Mouse (Mus musculus) neural tube, embryonic 15.5 days (tissue): ENCODE measurements around the gene Sez6l2. TPM values are rescaled to one million over a fixed set of nuclear protein-coding genes. Genes with fewer than 3 reads are reported as not detected.
A peak's percentile ranks its signal among the peaks of the same experiment; 100 is the strongest.

ENCODE experiments used
- ATAC-seq: fragments of 200-750 bp; cut with Nextera tagmentation; 2 replicates; pipeline ENCODE4 v1.8.0; 2017; ENCODE audit warnings: mild to moderate bottlenecking, moderate TSS enrichment, moderate library complexity; ENCODE audit not compliant: low FRiP score
- H3K27ac ChIP-seq: fragments of 300-500 bp; sonication (generic); replicated peaks from 2 replicates; pipeline ENCODE4 v1.5.1; 2015; ENCODE audit warnings: mild to moderate bottlenecking, inconsistent platforms
- H3K27me3 ChIP-seq: fragments of 300-500 bp; sonication (generic); replicated peaks from 2 replicates; pipeline ENCODE4 v1.6.1; 2015; ENCODE audit warnings: inconsistent platforms
- H3K36me3 ChIP-seq: fragments of 300-500 bp; sonication (generic); 2 replicates; pipeline ENCODE4 v1.6.1; 2015; ENCODE audit warnings: inconsistent platforms
- H3K4me1 ChIP-seq: fragments of 300-500 bp; sonication (generic); 2 replicates; pipeline ENCODE4 v1.6.1; 2015; ENCODE audit warnings: inconsistent platforms
- H3K4me2 ChIP-seq: fragments of 300-500 bp; sonication (generic); 2 replicates; pipeline ENCODE4 v1.6.1; 2015; ENCODE audit warnings: inconsistent platforms, mild to moderate bottlenecking, moderate library complexity
- H3K4me3 ChIP-seq: fragments of 300-500 bp; sonication (generic); replicated peaks from 2 replicates; pipeline ENCODE4 v1.5.1; 2015; ENCODE audit warnings: mild to moderate bottlenecking, inconsistent platforms
- H3K9ac ChIP-seq: fragments of 300-500 bp; sonication (generic); replicated peaks from 2 replicates; pipeline ENCODE4 v1.6.1; 2015; ENCODE audit warnings: mild to moderate bottlenecking, inconsistent platforms
- H3K9me3 ChIP-seq: fragments of 300-500 bp; sonication (generic); replicated peaks from 2 replicates; pipeline ENCODE4 v1.6.1; 2016; ENCODE audit warnings: inconsistent platforms
- WGBS: fragments of 180-500 bp; shearing (Covaris S2); methylation state at CpG from one replicate; pipeline ENCODE4 v1.1.7; 2015; ENCODE audit warnings: mixed read lengths; 5-methylcytosine and 5-hydroxymethylcytosine counted together
- polyA plus RNA-seq: library from polyadenylated mRNA; unstranded; fragments of >200 nt; fragmentation: Nextera tagmentation; extraction: Ambion mirVana; gene quantifications from 2 replicates; pipeline ENCODE4 v1.2.1, GENCODE M21; 2015

Sez6l2 gene
- polyA plus RNA-seq, 1 experiment from 2014 or later: 56.9 TPM

- H3K27me3 ChIP-seq: no peaks in the 10 kb centered on the region
- H3K4me2 ChIP-seq: peak within 1 kb of the TSS; percentile 88
- peak; percentile 86 for ATAC-seq
- H3K27ac ChIP-seq: peak within 1 kb of the TSS; percentile 98
- H3K36me3 ChIP-seq: peaks cover 29% of the 10 kb centered on the region
- H3K9me3 ChIP-seq: no peaks in the 10 kb centered on the region
- peak within 1 kb of the TSS; percentile 68 for H3K4me3 ChIP-seq
- H3K9ac ChIP-seq: peak within 1 kb of the TSS; percentile 92
- H3K4me1 ChIP-seq: peaks cover 81% of the 10 kb centered on the region
- 3% methylated on average over 39 of the region's 39 CpGs for whole genome bisulfite sequencing
Measured at GRCm38 (mm10) chr7:127016971-127017949, 66.9 kb downstream of the Sez6l2 start, which contains the start of gene Pagr1a. Pagr1a (minus strand) TSS chr7:127017352.

GRCm38 (mm10) chr7:127017950-127018345, 67.6 kb downstream of the Sez6l2 start:
- H3K9me3 ChIP-seq: no peaks in the 10 kb centered on the region
- H3K27me3 ChIP-seq: no peaks in the 10 kb centered on the region
- peak overlapping the region; percentile 68 for H3K4me3 ChIP-seq
- H3K4me2 ChIP-seq: peak overlapping the region; percentile 88
- peak overlapping the region; percentile 92; the same call in 1 of the 2 replicates for H3K9ac ChIP-seq
- peaks cover 88% of the 10 kb centered on the region for H3K4me1 ChIP-seq
- ATAC-seq: no peak
- 62% methylated on average over 6 of the region's 6 CpGs for WGBS
- H3K36me3 ChIP-seq: peaks cover 34% of the 10 kb centered on the region
- H3K27ac ChIP-seq: peak overlapping the region; percentile 98

GRCm38 (mm10) chr7:127018416-127019305, 68.3 kb downstream of the Sez6l2 start:
- H3K36me3 ChIP-seq: peaks cover 32% of the 10 kb centered on the region
- H3K9me3 ChIP-seq: no peaks in the 10 kb centered on the region
- peak overlapping the region; percentile 88 for H3K4me2 ChIP-seq
- H3K4me3 ChIP-seq: peak overlapping the region; percentile 68; the same call in 1 of the 2 replicates
- peaks cover 90% of the 10 kb centered on the region for H3K4me1 ChIP-seq
- ATAC-seq: no peak
- H3K27ac ChIP-seq: peak overlapping the region; percentile 98
- H3K9ac ChIP-seq: peak overlapping the region; percentile 92
- WGBS: 88% methylated on average over 15 of the region's 15 CpGs
- H3K27me3 ChIP-seq: no peaks in the 10 kb centered on the region

- Histone ChIP-seq H3K4me2 (peak overlapping the region; percentile 88), H3K9me3 (no peaks in the 10 kb centered on the region), H3K4me1 (peaks cover 90% of the 10 kb centered on the region), H3K4me3 (peak overlapping the region; percentile 59), H3K36me3 (peaks cover 32% of the 10 kb centered on the region), H3K27ac (peak overlapping the region; percentile 98), H3K9ac (peak overlapping the region; percentile 77), H3K27me3 (no peaks in the 10 kb centered on the region)
- no peak for ATAC-seq
- WGBS: 77% methylated on average over 14 of the region's 14 CpGs
Measured at GRCm38 (mm10) chr7:127019306-127019960, 69.1 kb downstream of the Sez6l2 start.

DNA sequence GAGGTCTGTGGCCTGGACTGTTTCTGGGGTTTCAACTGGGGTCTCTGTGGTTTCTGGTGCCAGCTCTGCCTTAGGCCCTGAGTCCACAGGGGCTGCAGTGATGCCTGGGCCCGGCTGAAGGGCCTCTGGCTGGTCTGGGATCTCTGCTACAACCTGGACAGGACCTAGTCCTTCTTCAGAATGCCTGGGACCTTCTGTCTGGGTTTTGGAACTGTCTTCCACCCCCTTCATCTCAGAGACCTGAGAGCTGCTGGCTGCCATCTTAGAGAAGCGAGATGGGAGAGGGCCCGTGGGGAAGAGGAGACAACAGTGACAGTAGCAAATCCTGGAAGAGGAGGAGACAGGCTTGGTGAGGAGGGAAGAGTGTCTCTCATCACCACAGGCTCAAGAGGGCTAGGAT, 69.7 kb downstream of the Sez6l2 start:
- 55% methylated on average over 3 of the region's 3 CpGs for WGBS
- H3K4me3 ChIP-seq: peak overlapping the region; percentile 59

More for the DNA sequence above, 69.7 kb downstream of the Sez6l2 start:
- Histone ChIP-seq H3K4me1 (peaks cover 90% of the 10 kb centered on the region), H3K27me3 (no peaks in the 10 kb centered on the region), H3K36me3 (peaks cover 30% of the 10 kb centered on the region), H3K4me2 (peak overlapping the region; percentile 88), H3K9ac (peak overlapping the region; percentile 77), H3K27ac (peak overlapping the region; percentile 98), H3K9me3 (no peaks in the 10 kb centered on the region)
- ATAC-seq: no peak

Other genes starting within 250 kb of the Sez6l2 start
- gene Coro1a, start 242.8 kb upstream of the Sez6l2 start, polyA plus RNA-seq: 120 and 192 TPM in 2 replicates
- 104 and 105 TPM in 2 replicates for gene Mapk3, start 191.0 kb upstream of the Sez6l2 start, polyA plus RNA-seq
- 1.0 and 1.5 TPM in 2 replicates for gene Gdpd3, start 184.2 kb upstream of the Sez6l2 start, polyA plus RNA-seq
- gene Ypel3, start 173.6 kb upstream of the Sez6l2 start, polyA plus RNA-seq: 187 and 207 TPM in 2 replicates
- 0.34 and 0.35 TPM in 2 replicates for gene Tbx6, start 169.1 kb upstream of the Sez6l2 start, polyA plus RNA-seq
- 154 and 188 TPM in 2 replicates for gene Ppp4c, start 158.1 kb upstream of the Sez6l2 start, polyA plus RNA-seq
- gene Fam57b, start 152.9 kb upstream of the Sez6l2 start, polyA plus RNA-seq: 48.2 and 54.4 TPM in 2 replicates
- not detected in 2 replicates for gene 4930451I11Rik, start 118.9 kb upstream of the Sez6l2 start, polyA plus RNA-seq
- gene Doc2a, start 103.1 kb upstream of the Sez6l2 start, polyA plus RNA-seq: 36.2 and 39.3 TPM in 2 replicates
- 20.3 and 28.6 TPM in 2 replicates for gene Hirip3, start 88.6 kb upstream of the Sez6l2 start, polyA plus RNA-seq
- 89.4 and 90.5 TPM in 2 replicates for gene Ino80e, start 88.2 kb upstream of the Sez6l2 start, polyA plus RNA-seq
- gene Taok2, start 65.9 kb upstream of the Sez6l2 start, polyA plus RNA-seq: 52.4 and 55.2 TPM in 2 replicates
- gene Tmem219, start 27.6 kb upstream of the Sez6l2 start, polyA plus RNA-seq: 30.9 and 31.1 TPM in 2 replicates
- gene Kctd13, start 21.7 kb upstream of the Sez6l2 start, polyA plus RNA-seq: 102 and 121 TPM in 2 replicates
- gene Asphd1, start 981 bp upstream of the Sez6l2 start, polyA plus RNA-seq: 8.9 and 11.7 TPM in 2 replicates
- 139 and 145 TPM in 2 replicates for gene Cdipt, start 25.4 kb downstream of the Sez6l2 start, polyA plus RNA-seq
- 0.82 and 1.0 TPM in 2 replicates for gene Cdiptos, start 25.5 kb downstream of the Sez6l2 start, polyA plus RNA-seq
- 5.2 and 11.6 TPM in 2 replicates for gene Mvp, start 64.1 kb downstream of the Sez6l2 start, polyA plus RNA-seq
- gene Pagr1b, start 65.9 kb downstream of the Sez6l2 start, polyA plus RNA-seq: 0.79 and 1.2 TPM in 2 replicates
- 52.5 and 80.1 TPM in 2 replicates for gene Pagr1a, start 66.8 kb downstream of the Sez6l2 start, polyA plus RNA-seq
- gene Gm42742, start 70.5 kb downstream of the Sez6l2 start, polyA plus RNA-seq: 18.8 and 54.5 TPM in 2 replicates
- 69.9 and 72.5 TPM in 2 replicates for gene Prrt2, start 70.6 kb downstream of the Sez6l2 start, polyA plus RNA-seq
- gene Maz, start 76.5 kb downstream of the Sez6l2 start, polyA plus RNA-seq: 78.1 and 82.6 TPM in 2 replicates
- gene Kif22, start 91.9 kb downstream of the Sez6l2 start, polyA plus RNA-seq: 20.0 and 40.9 TPM in 2 replicates
- not detected in 2 replicates for gene Zg16, start 136.8 kb downstream of the Sez6l2 start, polyA plus RNA-seq
- 2.4 and 8.6 TPM in 2 replicates for gene AI467606, start 140.8 kb downstream of the Sez6l2 start, polyA plus RNA-seq
- gene Qprt, start 171.7 kb downstream of the Sez6l2 start, polyA plus RNA-seq: 0.75 and 1.1 TPM in 2 replicates
- gene Spn, start 187.3 kb downstream of the Sez6l2 start, polyA plus RNA-seq: 0.08 and 2.8 TPM in 2 replicates
- 64.2 and 65.8 TPM in 2 replicates for gene Cd2bp2, start 245.5 kb downstream of the Sez6l2 start, polyA plus RNA-seq